8 mouse cellular contexts compared by ENCODE assay signal in genomic region chr17:45592606-45593431, GRCm38 (mm10). TPM values are rescaled to one million over a fixed set of nuclear protein-coding genes. Genes with fewer than 3 reads are reported as not detected.
DNase-seq lines count a peak whose midpoint lies in the region; ATAC-seq lines count a peak whose summit lies in the region.

No protein-coding gene starts in this region.

- H3K36me3 ChIP-seq in neural tube, embryonic 11.5 days (ENCODE audit: control insufficient read depth, insufficient read depth, low read length): no peaks in the 10 kb centered on the region
- peaks cover 18% of the 10 kb centered on the region for H3K36me3 ChIP-seq in limb, embryonic 10.5 days
- H3K36me3 ChIP-seq in neural tube, embryonic 15.5 days: no peaks in the 10 kb centered on the region

- peaks cover 21% of the 10 kb centered on the region for H3K4me1 ChIP-seq in neural tube, embryonic 11.5 days (ENCODE audit: control insufficient read depth, insufficient read depth, low read length)
- H3K4me1 ChIP-seq in limb, embryonic 10.5 days: peaks cover 74% of the 10 kb centered on the region
- peaks cover 57% of the 10 kb centered on the region for H3K4me1 ChIP-seq in neural tube, embryonic 15.5 days

- no peak overlapping the region for H3K27ac ChIP-seq in neural tube, embryonic 11.5 days (ENCODE audit: low read depth, low read length)
- H3K27ac ChIP-seq in limb, embryonic 10.5 days: peak overlapping the region; percentile 72; the same call in 1 of the 2 replicates
- peak overlapping the region; percentile 38; the same call in 1 of the 2 replicates for H3K27ac ChIP-seq in neural tube, embryonic 15.5 days (replicated peaks)

- H3K9me3 ChIP-seq in neural tube, embryonic 11.5 days (ENCODE audit: control insufficient read depth, low read length): no peaks in the 10 kb centered on the region
- H3K9me3 ChIP-seq in limb, embryonic 10.5 days (replicated peaks): no peaks in the 10 kb centered on the region
- H3K9me3 ChIP-seq in neural tube, embryonic 15.5 days (replicated peaks): no peaks in the 10 kb centered on the region

- no peak for ATAC-seq in neural tube, embryonic 11.5 days (ENCODE audit: insufficient read depth, low FRiP score, low TSS enrichment)
- peak; percentile 48 for ATAC-seq in erythroid progenitor cell, adult 5-6 weeks (replicated peaks; ENCODE audit: low FRiP score, poor library complexity, severe bottlenecking)
- ATAC-seq in neural tube, embryonic 15.5 days (ENCODE audit: low FRiP score): no peak

- intact Hi-C loops in heart, postnatal 25 days (cut with DNase I): no loop called here

- 57% methylated on average over 8 of the region's 8 CpGs for WGBS in neural tube, embryonic 11.5 days
- 59% methylated on average over 8 of the region's 8 CpGs for WGBS in limb, embryonic 10.5 days
- 63% methylated on average over 8 of the region's 8 CpGs for WGBS in neural tube, embryonic 15.5 days

- peak overlapping the region; percentile 17; the same call in 1 of the 2 replicates for H3K4me2 ChIP-seq in neural tube, embryonic 11.5 days (ENCODE audit: low read depth)
- H3K4me2 ChIP-seq in neural tube, embryonic 15.5 days: peak overlapping the region; percentile 97

- no peak overlapping the region for H3K4me3 ChIP-seq in neural tube, embryonic 11.5 days (ENCODE audit: low read depth, low read length)
- H3K4me3 ChIP-seq in limb, embryonic 10.5 days: peak overlapping the region; percentile 63; the same call in 1 of the 2 replicates
- no peak overlapping the region for H3K4me3 ChIP-seq in neural tube, embryonic 15.5 days (replicated peaks)

- no peak overlapping the region for H3K9ac ChIP-seq in neural tube, embryonic 11.5 days (ENCODE audit: low read length)
- H3K9ac ChIP-seq in neural tube, embryonic 15.5 days (replicated peaks): 0 out of 2 replicates have a peak overlapping the region, but pooled peaks have one; percentile 7

- peaks cover 7% of the 10 kb centered on the region; the same call in 1 of the 2 replicates for H3K27me3 ChIP-seq in neural tube, embryonic 11.5 days (ENCODE audit: control insufficient read depth, insufficient read depth, low read length)
- H3K27me3 ChIP-seq in limb, embryonic 10.5 days (ENCODE audit: low read depth, poor library complexity, severe bottlenecking): peaks cover 57% of the 10 kb centered on the region
- H3K27me3 ChIP-seq in neural tube, embryonic 15.5 days (replicated peaks): peaks cover 4% of the 10 kb centered on the region; the same call in 1 of the 2 replicates

- DNase-seq in neural tube, embryonic 11.5 days (ENCODE audit: low spot score): no peak
- no peak for DNase-seq in neural tube, embryonic 10.5 days (ENCODE audit: extremely low spot score, low spot score)
- DNase-seq in heart, postnatal 25 days (ENCODE audit: low spot score): peak; percentile 67
- DNase-seq in limb, embryonic 10.5 days (ENCODE audit: low spot score): no peak
- DNase-seq in embryo, embryonic 11 days: no peak
- no peak for DNase-seq in layer of hippocampus, postnatal 25 days (ENCODE audit: extremely low spot score in 1 of 2, low spot score in 1 of 2)

RNA-seq across cellular contexts. Expression of gene Slc29a1, which starts 6.6 kb away (rescaled TPM):
- polyA plus RNA-seq in neural tube, embryonic 11.5 days (2014; fragmentation: Nextera tagmentation; extraction: Ambion mirVana): 44.1 and 48.7 TPM in 2 replicates
- 101 and 133 TPM in 2 replicates for total RNA-seq in erythroid progenitor cell, adult 5-6 weeks (2015; ENCODE audit: low replicate concordance)
- 108 and 151 TPM in 2 replicates for total RNA-seq in erythroid progenitor cell, adult 5-6 weeks (2017; ENCODE audit: low replicate concordance)
- total RNA-seq in heart, postnatal 25 days (2021): 10 to 100 TPM; 77.9 to 78.4 TPM
- polyA plus RNA-seq in limb, embryonic 10.5 days (2016; fragmentation: Nextera tagmentation; extraction: Ambion mirVana): 40.3 and 41.6 TPM in 2 replicates
- polyA plus RNA-seq in neural tube, embryonic 15.5 days (2015; fragmentation: Nextera tagmentation; extraction: Ambion mirVana): 42.8 and 77.5 TPM in 2 replicates
- 10 to 100 TPM; 19.0 to 19.9 TPM for total RNA-seq in layer of hippocampus, postnatal 25 days (2021)

RNA-seq across cellular contexts. Expression of gene Mymx, which starts 9.1 kb away (rescaled TPM):
- 4.8 and 5.3 TPM in 2 replicates for polyA plus RNA-seq in neural tube, embryonic 11.5 days (2014; fragmentation: Nextera tagmentation; extraction: Ambion mirVana)
- total RNA-seq in erythroid progenitor cell, adult 5-6 weeks (2015; ENCODE audit: low replicate concordance): not detected in 2 replicates
- total RNA-seq in erythroid progenitor cell, adult 5-6 weeks (2017; ENCODE audit: low replicate concordance): not detected in 2 replicates
- not detected for total RNA-seq in heart, postnatal 25 days (2021)
- 1.2 TPM in 1 of 2 replicates, not detected in the other for polyA plus RNA-seq in limb, embryonic 10.5 days (2016; fragmentation: Nextera tagmentation; extraction: Ambion mirVana)
- 1.5 and 1.6 TPM in 2 replicates for polyA plus RNA-seq in neural tube, embryonic 15.5 days (2015; fragmentation: Nextera tagmentation; extraction: Ambion mirVana)
- not detected for total RNA-seq in layer of hippocampus, postnatal 25 days (2021)

RNA-seq across cellular contexts. Expression of gene Hsp90ab1, which starts 19.7 kb away (rescaled TPM):
- polyA plus RNA-seq in neural tube, embryonic 11.5 days (2014; fragmentation: Nextera tagmentation; extraction: Ambion mirVana): 1,725 and 1,823 TPM in 2 replicates
- 200 and 204 TPM in 2 replicates for total RNA-seq in erythroid progenitor cell, adult 5-6 weeks (2015; ENCODE audit: low replicate concordance)
- 235 and 237 TPM in 2 replicates for total RNA-seq in erythroid progenitor cell, adult 5-6 weeks (2017; ENCODE audit: low replicate concordance)
- 1,000 to 10,000 TPM; 1,042 to 1,257 TPM for total RNA-seq in heart, postnatal 25 days (2021)
- polyA plus RNA-seq in limb, embryonic 10.5 days (2016; fragmentation: Nextera tagmentation; extraction: Ambion mirVana): 2,007 and 2,405 TPM in 2 replicates
- 1,466 and 1,575 TPM in 2 replicates for polyA plus RNA-seq in neural tube, embryonic 15.5 days (2015; fragmentation: Nextera tagmentation; extraction: Ambion mirVana)
- 1,000 to 10,000 TPM; 1,671 to 1,815 TPM for total RNA-seq in layer of hippocampus, postnatal 25 days (2021)

RNA-seq across cellular contexts. Expression of gene Slc35b2, which starts 29.1 kb away (rescaled TPM):
- polyA plus RNA-seq in neural tube, embryonic 11.5 days (2014; fragmentation: Nextera tagmentation; extraction: Ambion mirVana): 101 and 106 TPM in 2 replicates
- 15.5 and 18.4 TPM in 2 replicates for total RNA-seq in erythroid progenitor cell, adult 5-6 weeks (2015; ENCODE audit: low replicate concordance)
- 10.3 and 14.0 TPM in 2 replicates for total RNA-seq in erythroid progenitor cell, adult 5-6 weeks (2017; ENCODE audit: low replicate concordance)
- 10 to 100 TPM; 23.7 to 24.3 TPM for total RNA-seq in heart, postnatal 25 days (2021)
- 102 and 105 TPM in 2 replicates for polyA plus RNA-seq in limb, embryonic 10.5 days (2016; fragmentation: Nextera tagmentation; extraction: Ambion mirVana)
- polyA plus RNA-seq in neural tube, embryonic 15.5 days (2015; fragmentation: Nextera tagmentation; extraction: Ambion mirVana): 86.3 and 99.5 TPM in 2 replicates
- 10 to 100 TPM; 36.1 to 38.7 TPM for total RNA-seq in layer of hippocampus, postnatal 25 days (2021)

RNA-seq across cellular contexts. Expression of gene Nfkbie, which starts 37.3 kb away (rescaled TPM):
- polyA plus RNA-seq in neural tube, embryonic 11.5 days (2014; fragmentation: Nextera tagmentation; extraction: Ambion mirVana): 6.9 and 7.0 TPM in 2 replicates
- total RNA-seq in erythroid progenitor cell, adult 5-6 weeks (2015; ENCODE audit: low replicate concordance): 2.1 and 2.9 TPM in 2 replicates
- total RNA-seq in erythroid progenitor cell, adult 5-6 weeks (2017; ENCODE audit: low replicate concordance): 1.7 and 3.6 TPM in 2 replicates
- 1 to 10 TPM; 1.3 to 1.4 TPM for total RNA-seq in heart, postnatal 25 days (2021)
- polyA plus RNA-seq in limb, embryonic 10.5 days (2016; fragmentation: Nextera tagmentation; extraction: Ambion mirVana): 5.1 and 5.2 TPM in 2 replicates
- 4.8 and 10.1 TPM in 2 replicates for polyA plus RNA-seq in neural tube, embryonic 15.5 days (2015; fragmentation: Nextera tagmentation; extraction: Ambion mirVana)
- total RNA-seq in layer of hippocampus, postnatal 25 days (2021): 1 to 10 TPM; 2.6 to 3.2 TPM

Comparison
In these comparisons a context has a peak if more than half of its experiments do, and no peak if none do; other contexts are left out.
1. RNA of gene Hsp90ab1, which starts 19.7 kb away (total RNA-seq): 1,671 to 1,815 TPM in layer of hippocampus, postnatal 25 days and 1,042 to 1,257 TPM in heart, postnatal 25 days; 200 to 237 TPM in erythroid progenitor cell, adult 5-6 weeks; every median in the first group is over 4 times any median in the second.